Mouse (Mus musculus): Measurements from ENCODE around the gene Wee2.

The Wee2 gene

DNA sequence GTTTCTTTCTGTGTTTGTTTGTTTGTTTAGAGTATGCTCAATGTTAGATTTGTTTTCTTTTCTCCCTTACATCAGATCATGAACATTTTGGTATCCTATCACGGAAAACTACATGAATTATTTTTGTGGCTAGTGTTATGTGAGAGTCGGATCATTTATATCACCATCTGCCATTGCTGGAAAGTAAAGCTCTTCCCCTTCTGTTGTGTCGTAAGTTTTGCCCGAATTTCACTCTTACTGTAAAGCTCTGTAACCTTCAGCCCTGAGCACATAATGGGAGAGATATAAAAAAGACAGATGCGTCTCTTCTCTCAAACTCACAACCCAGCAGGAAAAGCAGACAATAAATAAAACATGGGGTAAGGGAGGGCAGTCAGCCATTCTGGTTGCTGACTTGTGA, at the start of gene Wee2:
Wee2 (plus strand) TSS at position 153 of the 400 bp plus-strand sequence.
- ATAC-seq (ENCODE audit: insufficient number of reproducible peaks, low FRiP score, low TSS enrichment) = no peak

DNA sequence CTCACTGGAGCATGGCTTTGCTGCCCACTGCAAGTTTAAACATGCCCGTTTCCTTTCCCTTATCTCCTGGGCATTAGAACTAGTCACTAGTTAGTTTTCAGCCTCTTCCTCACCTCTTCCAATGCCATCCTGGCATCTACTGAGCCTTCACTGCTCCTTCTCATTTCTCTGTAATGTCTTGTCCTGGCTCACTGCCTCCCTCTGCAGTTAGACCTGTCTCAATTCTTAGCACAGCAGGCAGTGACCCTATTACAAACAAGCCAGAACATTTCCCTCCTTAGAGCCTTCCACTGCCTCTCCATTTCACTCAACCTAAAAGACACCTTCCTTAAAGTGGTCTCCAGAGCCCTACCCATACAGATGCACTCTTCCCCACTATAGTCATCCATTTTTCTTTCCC, 47.9 kb upstream of the Wee2 start:
- peak; percentile 29; the same call in 1 of the 2 replicates for ATAC-seq (ENCODE audit: insufficient number of reproducible peaks, low FRiP score, low TSS enrichment)

DNA sequence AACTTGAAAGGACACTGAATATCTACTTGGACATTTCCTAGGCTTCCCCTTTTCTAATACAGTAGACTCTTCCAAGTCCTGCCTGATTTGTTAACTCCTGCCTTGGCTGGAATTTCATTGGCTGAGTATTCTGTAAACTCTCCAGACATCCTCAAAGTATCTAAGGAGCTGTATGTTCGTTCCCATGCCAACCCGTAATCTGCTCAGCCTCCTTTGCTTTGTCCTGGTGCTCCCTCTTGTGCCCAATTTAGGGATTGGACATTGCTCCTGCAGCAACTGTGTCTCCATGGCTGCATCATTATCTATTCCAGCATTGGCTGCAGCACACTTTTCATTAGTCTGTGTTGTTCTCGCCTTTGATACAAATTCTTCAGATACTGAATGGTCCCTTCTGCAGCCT, 45.7 kb upstream of the Wee2 start:
- ATAC-seq (ENCODE audit: insufficient number of reproducible peaks, low FRiP score, low TSS enrichment) = peak; percentile 93

DNA sequence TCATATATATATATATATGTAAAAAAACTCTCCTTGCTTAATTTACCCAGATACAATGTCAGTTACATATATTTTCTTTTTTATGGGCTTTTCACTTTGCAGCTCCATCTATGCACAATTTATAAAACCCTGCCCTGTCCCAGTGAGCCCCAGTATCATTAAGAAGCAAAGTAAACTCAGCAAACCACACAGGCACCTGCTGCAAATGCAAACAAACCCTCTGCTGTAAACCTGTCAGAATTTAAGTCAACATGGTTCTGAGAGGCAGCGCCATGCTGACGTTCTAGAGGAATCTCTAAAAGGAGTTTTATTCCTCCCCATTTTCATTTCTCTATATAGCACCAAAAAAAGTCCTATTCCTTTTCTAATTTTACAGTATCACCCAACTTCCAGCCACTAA, 36.9 kb upstream of the Wee2 start:
- no peak for ATAC-seq (ENCODE audit: insufficient number of reproducible peaks, low FRiP score, low TSS enrichment)

DNA sequence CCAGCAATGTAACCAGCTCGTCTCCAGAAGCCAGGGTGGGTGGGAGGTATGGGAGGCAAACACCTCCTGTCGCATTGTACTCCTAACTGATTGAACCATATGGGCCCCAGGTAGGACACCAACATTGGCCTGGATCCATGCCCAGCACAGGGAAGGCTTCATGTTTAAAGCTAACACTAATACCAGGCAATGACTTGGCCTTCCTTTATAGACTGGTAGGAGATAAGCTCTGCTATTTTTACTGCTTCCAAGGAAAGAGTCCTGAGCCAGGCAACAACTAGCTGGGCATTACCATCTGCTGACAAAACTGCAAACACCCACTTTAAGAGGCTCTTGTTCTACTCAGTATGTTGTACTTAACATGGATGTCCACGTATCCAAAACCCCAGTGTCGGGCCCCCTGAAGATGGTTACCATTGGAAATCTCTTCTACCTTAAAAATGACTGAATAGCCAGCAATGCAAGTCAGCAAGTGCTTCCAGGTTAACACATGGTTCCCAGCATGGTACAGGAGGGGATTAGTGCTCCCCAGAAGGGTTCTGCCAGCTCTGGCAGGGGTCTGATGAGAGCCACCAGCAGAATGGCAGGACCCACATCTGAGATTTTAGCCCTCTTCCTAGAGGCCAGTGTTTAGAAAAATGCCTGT, 35.1 kb upstream of the Wee2 start:
- ATAC-seq (ENCODE audit: insufficient number of reproducible peaks, low FRiP score, low TSS enrichment) = peak; percentile 79

DNA sequence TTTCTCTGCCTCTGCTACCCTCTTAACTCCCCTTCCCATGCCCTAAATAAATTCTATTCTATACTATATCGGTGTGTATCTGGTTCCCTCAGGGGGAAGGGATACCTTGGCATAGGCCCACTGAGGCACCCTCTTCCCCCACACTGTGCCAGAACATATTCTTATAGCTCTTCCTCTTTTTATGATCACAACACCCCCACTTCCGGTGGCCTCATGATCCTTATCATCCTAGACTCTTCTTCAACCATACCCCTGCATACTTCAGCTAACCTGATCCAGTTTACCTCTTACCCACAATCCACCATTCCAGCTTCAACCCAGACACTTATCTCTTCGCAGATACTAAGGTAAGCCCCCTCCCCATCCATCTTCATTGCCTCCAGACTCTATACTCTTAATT, 27.8 kb upstream of the Wee2 start:
- no peak for ATAC-seq (ENCODE audit: insufficient number of reproducible peaks, low FRiP score, low TSS enrichment)

DNA sequence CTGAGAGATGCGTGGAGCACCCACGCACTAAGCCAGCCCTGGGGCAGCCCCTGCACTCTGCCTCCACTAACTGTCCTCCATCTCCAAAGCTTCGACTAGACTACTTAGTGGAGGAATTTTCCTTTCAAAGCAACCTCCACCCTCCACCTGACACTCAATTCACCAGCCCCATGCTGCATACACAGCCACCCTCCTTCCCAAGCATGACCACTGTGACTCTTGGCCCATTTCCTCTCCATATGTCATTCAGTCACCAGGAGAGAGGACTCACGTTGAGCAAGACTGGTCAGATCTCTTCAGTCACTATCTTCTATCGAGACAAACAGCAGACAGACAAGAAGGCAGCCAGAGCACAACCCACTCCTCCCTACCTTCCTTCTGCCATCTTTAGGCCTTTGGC, 25.8 kb upstream of the Wee2 start:
- ATAC-seq (ENCODE audit: insufficient number of reproducible peaks, low FRiP score, low TSS enrichment) = peak; percentile 80

DNA sequence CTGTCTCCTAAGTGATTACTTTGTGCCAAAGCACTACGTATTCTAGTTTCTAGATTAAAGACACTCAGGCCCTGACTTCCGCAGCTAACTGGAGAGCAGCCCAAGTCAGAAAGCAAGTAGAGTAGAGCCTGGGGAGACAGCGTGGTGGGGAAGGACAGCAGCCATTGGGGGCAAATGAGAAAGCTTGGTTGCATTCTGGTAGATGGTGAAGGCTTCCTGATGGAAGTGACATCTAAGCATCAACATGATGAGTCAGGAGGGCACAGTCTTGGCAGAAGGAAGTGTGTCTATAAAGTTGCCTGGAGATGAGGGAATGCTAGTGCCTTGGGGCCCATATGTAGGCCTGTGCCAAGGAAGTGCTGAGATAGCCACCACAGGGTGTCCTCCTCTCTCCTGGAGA, 25.3 kb upstream of the Wee2 start:
- ATAC-seq (ENCODE audit: insufficient number of reproducible peaks, low FRiP score, low TSS enrichment) = 0 out of 2 replicates have a peak, but pooled peaks have one; percentile 4

DNA sequence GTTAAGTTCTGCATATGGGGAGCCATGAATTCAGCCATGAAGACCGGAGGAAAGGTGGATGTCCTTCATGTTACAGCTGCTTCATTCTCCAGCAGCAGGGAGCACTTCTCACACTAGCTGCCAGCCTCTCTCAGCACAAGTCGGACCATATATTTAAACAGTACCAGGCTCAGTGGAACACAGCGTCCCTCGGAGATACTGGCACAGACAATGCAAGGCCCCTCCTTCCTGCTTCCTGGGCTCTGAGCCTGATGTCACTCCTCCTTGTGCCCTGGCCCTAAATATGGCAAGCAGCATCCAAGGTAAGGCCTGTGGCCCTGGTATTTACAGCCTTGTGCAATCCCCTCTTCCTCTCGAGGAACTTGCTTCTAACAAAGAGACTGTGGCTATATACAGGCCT, 23.1 kb upstream of the Wee2 start:
- peak; percentile 55; the same call in 1 of the 2 replicates for ATAC-seq (ENCODE audit: insufficient number of reproducible peaks, low FRiP score, low TSS enrichment)

DNA sequence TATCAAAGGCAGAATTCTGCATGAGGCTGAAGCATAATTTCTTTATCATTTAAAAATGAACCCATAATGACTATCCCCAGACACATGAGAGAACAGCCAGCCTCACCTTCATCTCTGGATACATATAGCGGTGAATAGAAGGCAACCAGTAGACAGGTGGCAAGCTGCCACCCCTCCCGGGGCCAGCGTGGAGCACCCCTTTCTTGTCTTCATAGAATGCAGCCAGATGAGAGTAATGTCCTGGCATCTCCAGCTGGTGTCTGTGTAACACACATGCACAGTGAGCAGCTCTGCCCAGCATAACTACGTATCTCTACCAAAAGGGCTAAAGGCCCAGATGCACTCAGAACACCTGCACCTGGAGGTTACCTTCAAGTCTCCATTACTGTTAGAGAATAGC, 20.5 kb upstream of the Wee2 start:
- ATAC-seq (ENCODE audit: insufficient number of reproducible peaks, low FRiP score, low TSS enrichment) = no peak

DNA sequence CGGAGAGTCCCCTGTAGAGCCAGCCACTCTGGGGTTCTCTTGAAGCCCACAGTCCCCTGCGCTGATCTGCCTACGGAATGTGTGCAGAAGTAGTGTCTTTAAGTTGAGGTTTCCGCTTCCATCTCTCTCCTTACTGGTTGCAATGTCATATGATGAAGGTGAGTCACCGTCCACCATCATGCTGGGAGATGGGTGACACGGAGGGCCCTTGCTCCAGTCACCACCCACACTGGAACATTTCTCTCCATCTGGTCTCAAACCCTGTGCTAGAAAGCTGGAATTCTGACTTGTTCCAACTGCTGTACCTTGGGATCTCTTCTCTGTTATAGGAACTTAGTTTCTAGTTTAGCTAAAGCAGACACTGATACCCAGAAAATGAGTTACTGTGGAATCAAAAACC, 17.8 kb upstream of the Wee2 start:
- ATAC-seq (ENCODE audit: insufficient number of reproducible peaks, low FRiP score, low TSS enrichment) = no peak

DNA sequence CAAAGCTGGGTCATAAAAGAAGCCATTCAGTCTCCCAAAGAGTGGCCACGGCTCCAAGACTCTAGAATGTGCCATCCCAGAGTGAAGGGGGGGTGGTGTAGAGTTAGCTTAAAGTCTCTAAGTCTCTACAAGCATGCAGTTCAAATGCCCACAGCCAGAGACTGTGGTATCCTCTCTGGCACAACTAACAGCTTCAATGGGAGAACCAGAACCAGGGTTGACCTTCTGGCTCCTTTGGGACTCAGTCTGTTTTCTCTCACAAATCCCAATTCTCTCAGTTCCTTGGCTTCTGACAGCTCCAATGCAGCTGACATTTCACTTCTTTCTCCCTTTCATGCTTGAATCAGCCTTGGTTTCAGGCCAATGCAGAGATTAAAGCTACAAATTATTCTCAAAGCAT, 15.9 kb upstream of the Wee2 start:
- no peak for ATAC-seq (ENCODE audit: insufficient number of reproducible peaks, low FRiP score, low TSS enrichment)

DNA sequence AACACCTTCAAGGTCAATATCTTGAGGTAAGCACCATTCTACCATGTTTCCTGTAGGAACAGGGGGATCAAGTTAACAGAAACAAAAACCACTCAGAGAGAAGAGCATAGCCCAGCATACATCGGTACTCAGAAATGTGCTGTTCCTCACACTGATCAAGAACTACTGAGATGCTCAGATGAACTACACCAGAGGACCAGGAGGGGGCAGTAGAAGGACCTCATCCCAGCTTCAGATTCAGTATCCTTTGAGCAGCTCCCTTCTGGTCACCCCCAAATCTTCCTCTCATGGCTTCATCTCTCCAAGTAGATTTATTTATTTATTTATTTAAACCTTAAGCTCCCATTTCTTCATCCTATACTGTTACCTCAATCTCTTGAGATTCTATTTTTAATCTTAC, 15.1 kb upstream of the Wee2 start:
- no peak for ATAC-seq (ENCODE audit: insufficient number of reproducible peaks, low FRiP score, low TSS enrichment)

DNA sequence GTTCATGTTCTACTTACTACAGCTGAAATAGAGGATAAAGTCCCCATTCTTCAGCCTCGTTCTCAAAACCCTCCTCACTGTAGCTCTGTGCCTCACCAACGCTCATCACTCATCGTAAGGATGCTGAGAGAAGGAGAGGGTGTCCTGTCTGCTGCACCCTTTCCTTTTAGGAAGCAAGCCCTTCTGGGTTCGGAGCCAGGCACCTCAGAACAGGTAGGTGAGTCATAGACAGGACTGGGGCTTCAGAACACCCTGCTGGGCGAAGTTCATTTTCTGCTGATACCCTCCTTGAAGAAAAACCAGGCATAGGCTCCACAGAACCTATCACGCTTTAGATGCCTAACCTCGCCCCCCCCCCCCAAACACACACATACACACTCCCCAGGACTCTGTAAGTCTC, 11.4 kb upstream of the Wee2 start:
- ATAC-seq (ENCODE audit: insufficient number of reproducible peaks, low FRiP score, low TSS enrichment) = no peak

DNA sequence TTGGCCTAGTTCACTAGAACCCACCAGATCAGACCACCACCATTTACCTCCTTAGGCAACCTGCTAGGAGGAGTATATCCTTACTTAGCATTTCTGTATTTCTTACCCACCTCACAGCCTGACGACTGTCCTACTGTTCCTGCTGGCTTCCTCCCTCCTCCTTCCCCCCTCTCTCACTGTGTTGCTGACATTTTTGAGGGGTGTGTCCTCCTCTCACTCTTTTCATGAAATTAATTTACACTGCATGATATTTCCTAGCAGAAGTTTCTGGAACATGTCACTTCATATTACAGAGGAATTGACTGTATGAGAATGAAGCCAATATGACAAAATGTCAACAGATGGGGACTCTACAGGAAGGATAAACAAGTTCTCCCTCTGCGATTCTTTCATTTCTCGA, 10.2 kb upstream of the Wee2 start:
- ATAC-seq (ENCODE audit: insufficient number of reproducible peaks, low FRiP score, low TSS enrichment) = no peak

DNA sequence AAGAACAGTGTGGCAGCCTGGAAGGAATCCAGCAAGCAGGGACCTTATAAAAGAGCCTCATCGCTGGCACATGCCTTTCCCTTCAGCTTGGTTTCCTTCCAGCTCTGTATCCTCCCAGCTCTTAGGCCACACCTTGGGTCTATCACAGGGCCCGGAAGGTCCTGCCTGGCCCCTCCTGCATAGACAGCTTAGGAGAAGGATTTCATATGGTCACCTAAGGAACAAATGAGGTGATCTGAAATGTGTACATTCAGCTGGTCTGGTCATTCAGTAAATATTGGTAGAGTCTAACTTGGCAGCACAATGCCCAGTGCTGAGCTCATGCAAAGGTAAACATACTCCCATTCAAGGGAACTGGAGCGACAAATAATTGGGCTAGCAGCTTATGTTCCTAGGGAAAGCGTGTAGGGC, 9.4 kb upstream of the Wee2 start:
- peak; percentile 51 for ATAC-seq (ENCODE audit: insufficient number of reproducible peaks, low FRiP score, low TSS enrichment)

DNA sequence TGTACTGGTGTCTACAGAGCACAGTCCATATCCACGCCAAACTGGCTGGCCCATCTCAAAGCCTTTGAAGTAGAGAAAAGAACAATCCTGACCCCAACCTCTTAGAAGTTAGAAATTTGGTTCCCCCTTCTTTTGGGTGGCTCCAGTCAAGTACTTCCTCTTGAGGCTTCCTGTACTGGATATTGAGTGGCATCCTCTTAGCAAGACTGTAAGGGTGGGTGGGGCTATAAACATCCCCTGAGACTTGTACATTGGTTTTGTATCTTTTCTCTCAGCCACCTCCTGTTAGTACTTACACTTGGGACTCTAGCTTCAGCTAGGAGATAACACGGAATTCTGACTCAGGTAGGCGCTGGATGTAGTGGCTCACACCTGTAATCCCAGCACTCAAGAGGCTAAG, 8.6 kb upstream of the Wee2 start:
- no peak for ATAC-seq (ENCODE audit: insufficient number of reproducible peaks, low FRiP score, low TSS enrichment)

DNA sequence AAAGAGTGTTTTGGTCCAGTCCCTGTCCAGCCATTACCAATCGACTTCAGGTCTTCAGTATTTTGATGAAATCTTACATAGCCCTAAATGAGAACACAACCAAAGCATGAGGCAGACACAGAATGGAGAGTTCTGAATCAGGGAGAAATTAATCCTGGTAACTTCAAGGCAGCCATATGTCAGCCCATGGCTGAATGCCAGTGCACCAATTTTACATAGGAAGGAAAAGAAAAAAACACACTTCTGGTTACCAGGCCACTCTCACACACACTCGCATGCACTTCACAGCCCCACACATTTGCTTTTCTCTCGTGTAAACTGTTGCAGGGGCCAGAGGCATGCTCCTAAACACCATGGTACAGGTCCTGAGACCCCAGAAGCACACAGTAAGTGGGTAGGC, 8.0 kb upstream of the Wee2 start:
- ATAC-seq (ENCODE audit: insufficient number of reproducible peaks, low FRiP score, low TSS enrichment) = no peak

DNA sequence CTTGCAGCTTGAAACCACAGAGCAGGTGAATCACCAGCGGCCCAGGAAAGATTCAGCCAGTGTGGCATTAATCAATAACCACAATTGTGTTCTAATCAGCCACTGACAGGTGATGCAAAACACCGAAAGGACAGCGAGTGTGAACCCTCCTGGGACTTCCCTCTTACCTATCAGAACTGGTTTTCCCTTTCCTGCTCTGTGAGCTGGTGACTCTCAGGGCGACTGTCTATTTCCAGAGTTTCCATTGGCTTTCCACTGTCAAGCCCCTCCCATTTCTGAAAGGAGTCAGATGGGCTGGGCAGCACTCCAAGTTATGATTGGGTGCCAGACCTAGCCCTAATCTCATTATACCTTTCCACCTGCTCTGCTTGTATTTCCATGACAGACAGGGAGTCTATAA, 7.5 kb upstream of the Wee2 start:
- ATAC-seq (ENCODE audit: insufficient number of reproducible peaks, low FRiP score, low TSS enrichment) = peak; percentile 12; the same call in 1 of the 2 replicates

DNA sequence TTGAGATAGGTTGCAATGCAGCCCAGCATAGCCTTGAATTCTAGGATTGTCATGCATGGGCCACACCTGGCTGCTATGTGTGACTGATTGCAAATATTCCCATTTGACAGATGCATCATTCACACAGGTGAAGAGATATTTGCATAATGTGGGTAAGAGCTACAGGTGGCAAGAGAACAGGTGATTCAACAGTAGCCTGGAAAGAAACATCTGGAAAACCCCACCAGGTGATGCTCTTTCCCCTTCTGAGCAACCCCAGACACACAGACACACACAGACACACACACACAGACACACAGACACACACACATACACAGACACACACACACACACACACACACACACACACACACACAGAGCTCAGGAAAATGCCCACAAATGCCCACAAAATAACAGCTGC, 7.1 kb upstream of the Wee2 start:
- no peak for ATAC-seq (ENCODE audit: insufficient number of reproducible peaks, low FRiP score, low TSS enrichment)

DNA sequence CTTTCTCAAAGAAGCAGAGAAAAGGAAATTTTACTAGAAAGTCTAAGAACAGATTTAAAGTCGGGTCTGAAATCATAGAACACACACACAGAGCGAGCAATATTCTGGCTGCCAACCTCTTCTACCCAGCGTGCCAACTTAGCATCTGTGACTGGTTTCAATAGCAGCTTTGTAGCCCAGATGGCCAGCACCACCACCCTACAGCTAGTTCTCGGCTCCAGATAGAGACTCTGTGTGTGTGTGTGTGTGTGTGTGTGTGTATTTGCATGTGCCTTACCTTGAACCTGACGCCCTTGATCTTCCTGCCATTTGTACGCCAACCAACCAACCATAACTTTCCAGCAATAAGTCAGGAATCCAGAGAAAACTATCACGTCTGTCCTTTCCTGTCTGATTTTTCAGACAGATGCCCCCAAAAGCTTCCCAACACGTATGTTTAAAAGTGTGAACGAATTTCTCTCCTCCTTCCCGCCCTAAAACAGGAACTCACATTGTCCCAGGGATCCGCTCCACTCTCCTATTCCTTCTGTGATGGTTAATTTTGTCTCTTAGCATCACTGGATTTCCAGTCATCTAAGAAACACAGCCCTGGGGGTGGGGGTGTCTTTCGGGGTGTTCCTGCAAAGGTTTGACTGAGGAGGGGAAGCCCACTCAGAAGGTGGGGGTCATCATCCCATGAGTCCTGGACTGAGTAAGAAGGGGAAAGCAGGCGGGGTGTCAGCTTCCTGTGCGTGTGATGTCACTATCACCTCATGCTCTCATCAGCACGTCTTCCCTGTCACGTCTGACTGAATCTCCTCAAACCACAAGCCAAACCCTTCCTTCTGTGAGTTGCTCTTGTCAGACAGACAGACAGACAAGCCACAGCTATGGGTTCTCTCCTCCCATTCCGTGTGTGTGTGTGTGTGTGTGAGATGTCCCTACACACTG, 6.3 kb upstream of the Wee2 start:
- ATAC-seq (ENCODE audit: insufficient number of reproducible peaks, low FRiP score, low TSS enrichment) = peak; percentile 22; the same call in 1 of the 2 replicates

DNA sequence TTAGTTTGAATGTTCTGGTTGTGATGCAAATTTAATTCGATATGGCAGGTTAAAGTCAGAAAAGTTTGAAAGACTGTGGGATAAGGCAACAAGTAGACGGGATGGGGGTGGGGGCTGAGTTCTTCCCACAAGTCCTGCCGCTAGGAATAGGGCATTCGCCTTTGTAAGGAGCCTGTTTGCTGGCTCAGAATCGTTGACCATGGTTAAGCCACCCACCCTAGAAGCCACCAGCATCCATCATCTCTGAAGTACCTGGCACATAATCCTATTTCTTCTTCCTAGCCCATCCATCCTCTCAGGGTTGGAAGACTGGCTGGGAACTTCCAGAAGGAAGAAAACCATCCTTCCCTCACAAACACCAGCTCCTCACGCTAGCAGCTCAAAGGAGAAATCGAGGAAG, 4.2 kb upstream of the Wee2 start:
- ATAC-seq (ENCODE audit: insufficient number of reproducible peaks, low FRiP score, low TSS enrichment) = no peak
